ENCODE assay signal across 26 mouse cellular contexts in genomic region chr6:99392484-99392883, GRCm38 (mm10).
A peak's percentile ranks its signal among the peaks of the same experiment; 100 is the strongest.
DNase-seq lines count a peak whose midpoint lies in the region; ATAC-seq and TF ChIP-seq lines count a peak whose summit lies in the region.
"Had no signal": no experiment of that assay in that cellular context is flagged by ENCODE, and none has a peak within 500 bp of the region (broad histone marks: within the 10 kb centered on the region; RNA-seq: fewer than 3 reads in every experiment).

No protein-coding gene starts in this region.

- H3K9me3 ChIP-seq in forebrain, postnatal 0 days (ENCODE audit: low read length): no peaks in the 10 kb centered on the region
- H3K9me3 ChIP-seq: embryonic facial prominence, embryonic 15.5 days; forebrain, embryonic 10.5 days; hindbrain, embryonic 13.5 days; limb, embryonic 15.5 days; neural tube, embryonic 12.5 days had no signal

- H3K4me1 ChIP-seq in forebrain, postnatal 0 days (ENCODE audit: insufficient read depth): 0 out of 2 replicates have a peak, but pooled peaks cover 5% of the 10 kb centered on the region
- H3K4me1 ChIP-seq: neural tube, embryonic 12.5 days had no signal

- H3K79me2 ChIP-seq in myocyte (ENCODE audit: control insufficient read depth, insufficient read depth): no peaks in the 10 kb centered on the region

- no peak overlapping the region for H3K4me3 ChIP-seq in myocyte
- H3K4me3 ChIP-seq in forebrain, postnatal 0 days (ENCODE audit: low read depth, low read length): no peak overlapping the region
- H3K4me3 ChIP-seq: embryonic facial prominence, embryonic 15.5 days; forebrain, embryonic 10.5 days; hindbrain, embryonic 13.5 days; limb, embryonic 15.5 days; neural tube, embryonic 12.5 days had no signal

- no peak overlapping the region for H3K4me2 ChIP-seq in myocyte (ENCODE audit: low read depth)
- no peak overlapping the region for H3K4me2 ChIP-seq in forebrain, postnatal 0 days (ENCODE audit: low read depth)
- H3K4me2 ChIP-seq: embryonic facial prominence, embryonic 15.5 days; hindbrain, embryonic 13.5 days; limb, embryonic 15.5 days; lung, embryonic 14.5 days; midbrain, embryonic 11.5 days; neural tube, embryonic 12.5 days had no signal

- peak; percentile 14 to 16 for DNase-seq in monocyte, adult 2 months (ENCODE audit: low read depth in 1 of 2, low spot score in 2 of 2)
- peak; percentile 79 for DNase-seq in 416B (ENCODE audit: low read depth)
- peak; percentile 89 for DNase-seq in fat pad, adult 2 months (ENCODE audit: extremely low read depth, low read depth, low spot score)
- DNase-seq in adrenal gland, adult 2 months: no peak
- DNase-seq in forebrain, postnatal 0 days: no peak
- DNase-seq: adrenal gland, postnatal 36 days; cerebellum, postnatal 14 days; embryo, embryonic 11 days; gastrocnemius, postnatal 14 days; heart, postnatal 36 days; kidney, adult 18-20 months; kidney, postnatal 4 days; lung, embryonic 14.5 days; lung, postnatal 36 days; right cerebral cortex, postnatal 14 days had no signal

- TF ChIP-seq POLR2A in myocyte (IDR thresholded peaks at IDR 0.05; ENCODE audit: insufficient read length, low read depth): no peak

- no peak overlapping the region for H3ac ChIP-seq in myocyte (ENCODE audit: control insufficient read depth, insufficient read length)

- WGBS in forebrain, postnatal 0 days: 97% methylated on average over 6 of the region's 6 CpGs

- H3K27me3 ChIP-seq in myocyte (ENCODE audit: control insufficient read depth, insufficient read depth, insufficient read length): no peaks in the 10 kb centered on the region
- no peaks in the 10 kb centered on the region for H3K27me3 ChIP-seq in forebrain, postnatal 0 days (ENCODE audit: insufficient read depth, low read length)
- H3K27me3 ChIP-seq: embryonic facial prominence, embryonic 15.5 days; limb, embryonic 15.5 days; neural tube, embryonic 12.5 days had no signal

- H3K9ac ChIP-seq in forebrain, postnatal 0 days: no peak overlapping the region
- H3K9ac ChIP-seq: embryonic facial prominence, embryonic 15.5 days; hindbrain, embryonic 13.5 days; limb, embryonic 15.5 days; liver, embryonic 14.5 days; lung, embryonic 14.5 days; neural tube, embryonic 12.5 days had no signal

- no peaks in the 10 kb centered on the region for H3K36me3 ChIP-seq in myocyte (ENCODE audit: control insufficient read depth, insufficient read depth)
- no peaks in the 10 kb centered on the region for H3K36me3 ChIP-seq in forebrain, postnatal 0 days (ENCODE audit: insufficient read depth)
- H3K36me3 ChIP-seq: hindbrain, embryonic 13.5 days; limb, embryonic 15.5 days; neural tube, embryonic 12.5 days had no signal

- TF ChIP-seq CTCF in forebrain, postnatal 0 days (IDR thresholded peaks at IDR 0.05; ENCODE audit: low read depth): no peak

- no peak; the same call in 1 of the 2 replicates for ATAC-seq in monocyte, adult 5-6 weeks (replicated peaks; ENCODE audit: insufficient number of reproducible peaks, low FRiP score, low TSS enrichment, poor library complexity, severe bottlenecking)
- ATAC-seq in forebrain, postnatal 0 days: no peak
- ATAC-seq: forebrain, embryonic 16.5 days; inflammation-experienced regulatory T-cells, adult 6 months had no signal

- no peak overlapping the region for H3K27ac ChIP-seq in forebrain, postnatal 0 days (ENCODE audit: low read depth, low read length)
- H3K27ac ChIP-seq: forebrain, embryonic 10.5 days; hindbrain, embryonic 13.5 days; limb, embryonic 15.5 days; liver, embryonic 14.5 days; neural tube, embryonic 12.5 days had no signal

TF ChIP-seq in myocyte, 11 proteins besides CTCF, POLR2A, EP300 and RAD21:
- TF ChIP-seq TCF3 (IDR thresholded peaks at IDR 0.05; ENCODE audit: insufficient read length, low read depth): no peak
- peak; percentile 71; the same call in 1 of the 2 replicates for TF ChIP-seq CEBPB (IDR thresholded peaks at IDR 0.05; ENCODE audit: insufficient read depth, poor library complexity, severe bottlenecking)

Comparison
In these comparisons a context has a peak if more than half of its experiments do, and no peak if none do; other contexts are left out.
1. DNase-seq: peak in monocyte, adult 2 months (2 of 2), 416B (single experiment) and fat pad, adult 2 months (single experiment); none in adrenal gland, adult 2 months (single experiment) and forebrain, postnatal 0 days (single experiment).